ENCODE assay signal across 1 mouse cellular context in genomic region chr1:165634151-165634884, GRCm38 (mm10).
TF ChIP-seq lines count a peak whose summit lies in the region.

TSS of gene Mpzl1 (minus strand) at chr1:165634538.

TF ChIP-seq in CH12.LX, 34 proteins besides CTCF, POLR2A, EP300 and RAD21 (continued from another document):
- TF ChIP-seq ELF1 (IDR thresholded peaks at IDR 0.05; ENCODE audit: low read depth, low read length) (0 out of 2 replicates have a peak, but pooled peaks have one; percentile 30), USF1 (IDR thresholded peaks at IDR 0.05; ENCODE audit: low read depth, low read length) (no peak), ZMIZ1 (IDR thresholded peaks at IDR 0.05; ENCODE audit: low read depth, low read length) (peak; percentile 78), ZNF384 (IDR thresholded peaks at IDR 0.05; ENCODE audit: low read depth, low read length) (no peak), GABPA (IDR thresholded peaks at IDR 0.05; ENCODE audit: insufficient replicate concordance, low read depth, low read length) (no peak), MXI1 (IDR thresholded peaks at IDR 0.05; ENCODE audit: low read depth, low read length) (peak; percentile 79), UBTF (IDR thresholded peaks at IDR 0.05; ENCODE audit: low read depth, low read length) (0 out of 2 replicates have a peak, but pooled peaks have one; percentile 22), NELFE (IDR thresholded peaks at IDR 0.05; ENCODE audit: low read depth, low read length) (peak; percentile 86), POLR2AphosphoS2 (IDR thresholded peaks at IDR 0.05; ENCODE audit: low read depth, low read length) (no peak), CHD2 (IDR thresholded peaks at IDR 0.05; ENCODE audit: low read length) (peak; percentile 87), MAZ (IDR thresholded peaks at IDR 0.05; ENCODE audit: low read depth, low read length) (peak; percentile 91), JUN (IDR thresholded peaks at IDR 0.05; ENCODE audit: insufficient read depth, low read depth, low read length) (no peak), HCFC1 (IDR thresholded peaks at IDR 0.05; ENCODE audit: low read depth, low read length) (no peak)
